Mouse (Mus musculus) left cerebral cortex, adult 18-20 months (tissue): ENCODE measurements at regions not wholly inside any gene's neighbourhood (a gene's known extent, or its start where the extent isn't known, plus 50 kb on each side); places are given as distances from the start of the nearest gene placed in this dataset.
A peak's percentile ranks its signal among the peaks of the same experiment; 100 is the strongest.
"Not testable (repeated sequence)": the region's sequence is repeated elsewhere in the genome, so short reads cannot be mapped to it uniquely, and the experiment has no call there.

ENCODE experiments used
- DNase-seq, 2 experiments: peaks; one replicate each; pipeline ENCODE4 v3.0.0; 2021 to 2022; ENCODE audit warnings: low spot score in 2 of 2, mixed read lengths in 1 of 2

DNA sequence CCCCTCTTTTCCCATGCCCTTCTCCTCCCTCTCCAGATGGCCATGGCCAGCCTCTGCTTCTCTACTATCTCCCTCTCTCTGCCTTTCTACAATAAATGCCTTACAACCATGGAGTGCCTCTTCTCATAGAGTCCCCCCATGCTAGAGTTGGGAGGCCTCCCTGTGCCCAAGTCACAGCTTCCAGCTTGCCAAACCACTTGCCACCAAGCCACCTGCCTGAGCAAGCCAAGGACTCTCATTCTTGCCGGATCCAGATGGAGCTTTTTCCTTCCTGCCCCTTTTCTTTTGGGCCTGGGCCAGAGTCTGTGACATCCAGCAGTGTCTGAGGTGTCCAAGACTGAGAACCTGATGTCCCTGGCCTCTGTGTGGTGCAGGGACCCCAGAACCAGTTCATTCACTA, 367.4 kb upstream of the Arhgap42 start:
- DNase-seq, result no peak

DNA sequence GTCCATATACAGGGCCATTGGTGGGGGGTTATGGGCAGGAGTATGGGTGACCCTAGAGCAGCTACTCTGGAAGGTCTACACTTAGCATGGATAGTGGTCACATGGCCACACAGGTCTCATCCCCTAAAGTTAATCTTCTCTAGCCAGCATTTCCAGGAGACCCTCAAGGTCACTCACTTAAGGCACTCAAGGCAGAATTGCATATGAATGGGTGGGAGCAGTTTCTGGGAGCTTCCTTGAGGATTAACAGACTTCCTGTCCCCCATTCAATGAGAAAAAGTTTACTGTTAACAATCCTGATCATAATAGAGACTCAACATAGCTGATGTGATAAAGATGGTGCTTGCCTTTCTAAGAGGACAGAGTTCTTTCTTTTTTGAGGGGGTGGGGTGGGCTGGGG, 352.4 kb upstream of the Arhgap42 start:
- DNase-seq, result no peak

DNA sequence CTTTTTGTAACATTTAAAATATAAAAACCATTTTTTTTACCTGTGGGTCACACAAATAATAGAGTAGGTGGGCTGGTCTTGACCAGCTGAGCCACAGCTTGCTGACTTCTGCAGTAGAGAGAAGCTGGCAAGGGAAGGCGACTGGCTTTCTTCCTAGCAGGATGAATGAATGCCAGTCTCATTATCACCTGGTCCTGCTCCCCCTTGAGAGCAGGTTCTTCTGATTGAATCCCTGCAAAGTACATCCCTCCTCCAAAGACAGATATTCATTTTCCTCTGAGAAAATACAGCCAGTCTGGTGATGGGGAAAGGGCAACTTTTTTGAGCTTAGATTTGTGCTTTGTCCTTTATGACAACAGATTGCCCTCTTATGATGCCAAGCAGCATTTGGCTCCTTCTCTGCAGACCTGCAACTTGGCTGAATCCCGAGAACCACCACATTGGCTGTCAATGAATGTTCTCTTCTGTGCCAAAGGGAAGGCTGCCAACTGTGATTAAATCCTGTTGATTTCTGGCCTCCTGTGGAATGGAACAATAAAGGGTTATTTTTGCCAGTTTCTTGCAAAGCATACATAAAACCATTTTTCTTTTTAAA, 344.2 kb upstream of the Arhgap42 start:
- peak; percentile 25 to 38 for DNase-seq

DNA sequence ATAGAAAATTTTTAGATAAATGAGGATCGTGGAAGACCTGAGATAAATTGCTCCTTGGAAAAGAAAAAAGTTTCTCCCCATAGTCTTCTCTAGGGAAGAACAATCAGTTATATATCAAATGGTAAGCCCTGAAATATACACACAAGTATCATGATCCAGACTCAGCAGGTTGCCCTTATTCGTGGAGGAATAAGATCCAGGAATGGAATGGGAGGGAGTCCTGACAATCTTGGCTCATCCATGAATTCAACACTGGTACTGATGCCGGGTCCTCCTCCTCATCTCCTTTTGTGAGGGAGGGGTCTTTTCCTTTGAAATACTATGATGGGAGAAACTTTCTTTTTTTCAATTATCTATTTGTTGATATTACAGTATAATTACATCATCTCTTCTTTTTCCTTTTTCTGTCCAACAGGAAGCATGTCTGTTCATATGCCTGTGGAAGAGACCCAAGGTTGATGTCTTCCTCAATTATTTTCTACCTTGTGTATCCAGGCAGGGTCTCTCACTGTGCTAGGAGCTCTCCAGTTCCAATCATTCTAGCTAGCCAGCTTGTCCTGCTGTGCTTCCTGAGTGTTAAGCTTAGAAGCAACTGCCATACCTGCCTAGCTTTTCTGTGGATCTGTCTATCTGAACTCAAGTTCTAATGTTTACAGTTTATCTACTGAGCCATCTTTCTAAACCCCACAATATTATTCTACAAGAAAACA, 343.6 kb upstream of the Arhgap42 start:
- DNase-seq, result no peak

DNA sequence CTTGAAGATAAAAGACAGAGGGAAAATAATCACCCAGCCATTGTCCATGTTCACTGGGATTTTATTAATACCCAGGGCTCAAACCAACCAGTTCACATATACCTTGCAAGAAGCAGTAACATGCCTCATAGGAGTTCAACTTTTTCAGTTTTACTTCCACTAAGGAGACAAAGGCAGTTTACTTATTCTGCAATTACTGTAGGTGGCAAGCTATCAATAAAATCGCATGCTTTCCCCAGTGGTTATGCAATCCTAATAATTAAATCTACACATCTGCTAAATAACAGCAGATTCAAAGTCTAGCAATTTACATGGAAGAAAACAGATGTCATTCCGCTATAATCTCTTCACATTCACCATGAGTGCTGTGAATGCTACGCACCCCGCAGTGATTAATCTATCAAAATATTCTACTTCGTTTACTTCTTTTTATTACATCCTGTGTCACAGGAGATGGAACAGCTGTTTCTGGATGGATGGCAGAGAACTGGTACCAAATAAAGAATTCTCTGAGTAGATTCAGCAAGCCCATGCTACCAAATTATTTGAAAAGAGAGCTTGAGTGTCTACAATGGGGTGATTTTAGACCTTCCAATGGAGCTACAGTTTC, 329.2 kb upstream of the Arhgap42 start:
- DNase-seq, result no peak

DNA sequence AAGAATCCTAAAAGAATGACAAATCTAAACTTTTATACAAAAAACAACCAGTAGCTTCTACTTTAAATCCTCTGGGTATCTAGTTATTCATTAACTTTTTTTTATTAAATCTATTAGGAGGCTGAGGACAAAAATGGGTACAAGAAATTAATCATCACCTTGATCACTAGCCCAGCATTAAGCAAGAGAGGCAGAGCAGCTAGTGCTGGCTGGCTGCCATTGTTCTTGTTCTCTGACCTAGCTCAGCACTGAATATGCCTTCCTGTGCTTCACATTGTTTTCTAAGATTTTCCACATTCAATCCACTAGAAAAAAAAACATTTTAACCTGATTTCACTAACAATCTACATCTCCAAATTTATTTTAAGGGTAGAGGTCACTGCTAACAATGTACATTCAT, 325.6 kb upstream of the Arhgap42 start:
- DNase-seq, result no peak

DNA sequence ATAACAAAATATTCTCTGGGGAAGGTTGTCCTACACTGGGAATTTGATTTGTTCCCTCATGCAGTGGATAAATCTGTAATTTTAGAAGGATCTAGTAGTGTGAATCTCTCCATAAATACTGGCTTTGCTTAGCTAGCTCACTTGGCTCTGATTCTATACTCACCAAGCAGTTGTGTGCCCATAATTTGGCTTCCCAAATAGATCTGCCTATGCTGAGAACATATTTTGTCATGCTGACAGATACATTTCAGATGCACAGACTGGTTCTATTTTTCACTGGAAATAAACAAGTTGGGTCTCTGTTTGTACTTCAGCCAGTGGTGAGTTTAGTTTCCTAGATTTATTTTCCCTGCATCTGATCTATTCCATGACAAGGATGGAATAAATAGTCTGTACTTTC, 309.8 kb upstream of the Arhgap42 start:
- no peak for DNase-seq

DNA sequence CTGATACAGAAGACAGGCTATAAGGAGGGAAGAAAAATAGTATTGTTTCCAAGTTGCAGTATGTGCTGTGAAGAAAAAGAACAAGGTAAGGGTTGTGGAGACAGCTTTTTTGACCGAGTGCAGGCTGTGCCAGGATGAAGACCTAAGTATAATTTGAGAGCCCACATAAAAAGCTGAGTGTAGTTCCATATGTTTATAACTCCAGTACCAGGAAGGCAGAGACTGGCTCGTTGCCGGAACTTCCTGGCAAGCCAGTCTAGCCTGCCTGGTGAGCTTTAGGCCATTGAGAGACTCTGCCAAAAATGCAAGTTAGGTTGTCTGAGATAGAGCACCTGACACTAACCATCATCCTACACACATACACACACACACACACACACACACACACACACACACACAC, 308.7 kb upstream of the Arhgap42 start:
- DNase-seq, result peak; percentile 49 to 61

DNA sequence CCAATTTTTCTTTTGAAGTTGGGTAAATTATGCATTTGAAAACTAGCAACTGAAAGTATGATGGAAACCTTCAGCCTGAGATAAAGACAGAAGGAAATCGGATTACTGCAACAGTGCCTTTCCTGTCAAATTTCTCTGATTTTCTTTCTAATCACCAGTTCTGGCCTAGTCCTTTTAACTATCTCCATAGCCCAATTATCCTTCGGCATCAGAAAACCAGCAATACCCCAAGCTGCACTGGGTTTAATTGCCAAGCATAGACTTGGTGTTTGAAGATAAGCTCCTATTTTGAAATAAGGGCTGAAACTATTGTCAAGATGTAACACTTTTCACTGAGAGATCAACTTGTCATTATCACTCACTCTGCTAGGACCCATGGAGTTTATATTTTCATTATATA, 308.2 kb upstream of the Arhgap42 start:
- no peak for DNase-seq

DNA sequence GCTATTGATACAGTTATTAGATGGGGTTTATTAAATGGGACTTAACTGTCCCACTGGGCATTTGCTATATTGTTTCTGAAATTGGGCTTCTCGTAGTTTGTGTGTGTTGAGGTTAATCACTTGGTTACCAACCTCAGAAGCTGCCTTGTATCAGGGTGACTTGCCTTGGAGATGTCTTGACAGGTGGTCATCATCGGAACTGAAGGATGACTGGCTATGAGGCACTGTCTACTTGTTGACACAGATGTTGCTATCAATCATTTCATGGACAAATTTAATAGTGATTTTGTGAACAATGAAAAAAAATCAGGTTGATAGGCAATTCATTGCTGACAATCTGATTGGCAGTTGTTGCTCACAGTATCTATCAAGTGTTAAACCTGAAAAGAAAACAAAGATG, 261.4 kb upstream of the Arhgap42 start:
- DNase-seq, result no peak

DNA sequence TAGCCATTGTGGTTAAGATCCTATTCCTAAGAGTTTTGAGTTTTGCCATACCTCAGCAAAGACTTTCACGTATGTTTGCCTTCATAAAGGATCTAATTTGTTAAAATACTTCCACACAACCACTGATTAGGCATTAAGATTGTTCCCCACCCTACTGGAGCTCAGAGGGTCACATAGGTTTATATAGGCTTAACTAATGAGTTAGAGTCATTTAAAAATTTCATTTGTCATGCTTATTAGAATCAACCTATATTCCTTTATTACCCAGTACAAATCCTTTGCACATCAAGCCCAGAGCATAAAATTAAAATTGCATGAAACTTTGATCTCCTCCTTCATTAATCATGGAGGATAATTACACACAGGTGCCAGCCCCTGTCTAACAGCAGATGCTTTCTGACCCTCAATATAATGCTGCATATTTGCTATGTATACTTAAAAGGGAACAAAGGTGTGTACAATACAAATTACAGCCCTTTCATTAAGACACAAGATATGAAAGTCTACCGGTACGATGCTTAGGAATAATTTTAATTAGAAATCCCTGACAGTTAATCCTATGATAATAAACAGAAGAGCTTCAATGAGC, 254.8 kb upstream of the Arhgap42 start:
- no peak for DNase-seq

DNA sequence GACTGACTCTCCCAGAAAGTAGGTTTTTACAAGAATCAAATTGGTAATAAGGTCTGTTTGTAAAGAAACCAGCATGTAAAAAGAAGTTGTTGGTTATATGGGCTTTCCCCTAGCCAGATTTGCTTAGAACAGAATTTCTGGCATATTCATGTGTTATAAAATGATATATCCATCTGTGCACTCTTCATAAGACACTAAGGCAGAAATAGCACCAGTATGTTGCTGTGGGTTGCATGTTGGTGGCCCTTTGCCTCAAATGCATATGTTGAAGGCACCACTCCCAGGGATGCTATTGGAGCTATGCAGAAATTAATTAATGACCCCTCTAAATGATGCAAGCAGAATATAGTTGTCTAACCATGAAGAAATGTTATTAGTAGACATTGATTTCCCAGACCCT, 238.2 kb upstream of the Arhgap42 start:
- DNase-seq, result no peak

DNA sequence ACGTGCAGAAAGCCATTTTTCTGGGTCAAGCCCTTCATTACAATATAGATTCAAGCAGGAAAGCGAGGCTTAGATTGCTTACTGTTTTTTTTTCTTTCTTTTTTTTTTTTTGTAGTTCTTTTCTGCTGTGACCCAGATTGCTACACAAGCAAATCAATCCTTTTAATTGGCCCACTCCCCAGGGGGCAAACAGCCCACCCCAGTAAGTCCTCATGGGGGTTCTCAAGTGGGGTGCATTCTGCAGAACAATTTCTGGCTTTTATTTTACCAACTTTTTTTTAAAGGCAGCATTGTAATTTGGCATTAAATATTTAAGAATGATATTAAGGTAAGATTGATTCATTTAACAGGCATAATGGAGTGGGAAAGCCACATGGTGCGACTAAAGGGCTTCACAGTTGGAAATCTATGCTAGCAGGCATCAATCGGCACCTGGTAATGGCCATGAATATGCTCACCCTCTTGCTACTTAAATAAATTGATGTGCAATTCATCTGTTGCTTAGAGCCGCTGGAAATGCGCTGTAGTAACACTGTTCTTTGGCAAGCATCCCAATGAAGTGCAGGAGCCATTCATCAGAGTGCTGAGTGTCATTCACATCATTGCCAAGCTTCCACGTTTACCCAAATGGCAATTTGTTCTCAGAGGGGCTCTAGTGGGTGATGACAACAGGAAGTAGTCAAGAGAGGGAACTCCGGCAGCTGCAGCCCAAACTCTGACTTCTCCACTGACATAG, 236.3 kb upstream of the Arhgap42 start:
- no peak for DNase-seq

DNA sequence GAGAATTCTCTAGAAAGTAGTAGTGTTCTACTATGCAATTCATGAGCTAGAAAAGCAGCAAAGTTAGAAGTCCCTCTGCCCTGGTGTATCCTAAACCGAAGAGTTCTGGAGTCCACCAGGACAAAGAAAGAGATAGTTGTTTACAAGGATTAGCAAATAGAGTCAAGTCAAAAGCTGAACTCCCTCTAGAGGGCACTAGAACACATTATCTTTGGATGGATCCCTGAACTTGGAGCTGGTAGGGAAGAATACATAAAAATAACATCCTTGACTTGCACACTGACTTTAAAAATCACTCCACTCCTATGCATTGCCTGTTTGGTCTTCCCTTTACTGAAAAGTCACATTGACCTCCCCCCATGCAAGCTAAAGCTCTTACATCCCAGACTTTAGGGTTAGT, 205.3 kb upstream of the Arhgap42 start:
- no peak for DNase-seq

DNA sequence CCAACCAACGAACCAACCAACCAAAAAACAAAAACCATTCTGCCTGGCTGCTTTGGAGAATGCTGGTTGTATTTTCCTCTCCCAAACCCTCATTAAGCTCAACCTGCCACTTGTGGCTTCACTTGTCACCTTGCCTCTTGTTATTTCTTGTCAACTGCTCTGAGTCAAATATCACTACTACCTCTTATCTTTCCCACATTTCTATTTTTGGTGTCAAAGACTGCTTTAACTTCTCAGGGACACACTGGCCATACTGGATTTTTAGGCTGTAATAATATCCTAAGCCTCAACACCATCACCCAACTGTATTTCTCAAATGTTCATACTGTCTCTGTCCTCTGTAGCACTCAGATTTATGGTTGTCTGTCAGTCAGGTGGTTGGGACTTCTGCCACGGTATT, 181.4 kb upstream of the Arhgap42 start:
- no peak for DNase-seq

DNA sequence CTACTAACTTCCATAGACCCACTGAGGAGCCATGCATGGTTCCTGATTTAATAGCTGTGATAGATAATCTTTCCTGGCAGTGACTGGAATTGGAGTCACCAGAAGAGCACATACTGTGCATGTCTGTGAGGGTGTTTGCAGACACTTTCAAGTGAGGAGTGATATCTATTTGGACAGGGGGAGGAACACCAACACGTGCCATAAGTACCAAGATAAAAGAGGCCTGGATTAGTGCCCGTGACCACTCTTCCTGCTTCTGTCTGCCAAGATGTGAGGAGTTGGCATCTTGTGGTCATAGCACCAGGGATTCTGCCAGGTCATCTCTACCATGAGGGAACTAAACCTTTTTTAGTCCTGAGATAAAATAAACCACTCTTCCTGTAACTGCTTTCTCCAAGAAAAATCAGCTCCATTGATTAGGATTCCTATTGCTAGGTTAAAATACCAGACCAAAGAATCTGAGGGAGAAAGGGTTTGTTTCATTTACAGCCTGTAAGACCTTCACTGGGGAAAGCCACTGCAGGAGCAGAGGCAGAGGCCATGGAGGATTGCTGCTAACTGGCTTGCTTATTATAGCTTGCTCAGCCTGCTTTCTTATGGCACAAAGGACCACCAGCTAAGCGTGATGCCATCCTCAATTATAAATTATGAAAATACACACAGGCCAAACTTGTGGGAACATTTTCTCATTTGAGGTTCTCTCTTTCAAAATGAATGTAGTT, 173.7 kb upstream of the Arhgap42 start:
- no peak for DNase-seq

DNA sequence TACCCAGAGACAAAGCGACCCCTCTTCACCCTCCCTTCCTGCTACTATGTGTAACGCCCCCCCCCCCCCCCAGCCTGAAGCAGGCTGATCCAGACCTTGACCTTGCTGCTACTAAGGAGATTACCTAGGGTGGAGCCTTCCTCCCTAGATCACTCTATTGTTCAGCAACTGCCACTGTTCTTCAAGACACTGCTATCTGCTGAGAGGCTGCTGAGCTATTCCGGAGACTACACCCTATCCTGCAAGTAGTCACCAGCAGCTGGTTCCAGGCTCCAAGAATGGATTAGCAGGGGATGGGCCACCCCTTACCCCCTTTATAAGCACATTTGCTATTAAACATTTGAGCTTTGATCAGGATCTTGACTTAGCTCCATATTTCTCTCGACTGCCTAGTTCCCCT, 155.3 kb upstream of the Arhgap42 start:
- DNase-seq, result not testable (repeated sequence)

DNA sequence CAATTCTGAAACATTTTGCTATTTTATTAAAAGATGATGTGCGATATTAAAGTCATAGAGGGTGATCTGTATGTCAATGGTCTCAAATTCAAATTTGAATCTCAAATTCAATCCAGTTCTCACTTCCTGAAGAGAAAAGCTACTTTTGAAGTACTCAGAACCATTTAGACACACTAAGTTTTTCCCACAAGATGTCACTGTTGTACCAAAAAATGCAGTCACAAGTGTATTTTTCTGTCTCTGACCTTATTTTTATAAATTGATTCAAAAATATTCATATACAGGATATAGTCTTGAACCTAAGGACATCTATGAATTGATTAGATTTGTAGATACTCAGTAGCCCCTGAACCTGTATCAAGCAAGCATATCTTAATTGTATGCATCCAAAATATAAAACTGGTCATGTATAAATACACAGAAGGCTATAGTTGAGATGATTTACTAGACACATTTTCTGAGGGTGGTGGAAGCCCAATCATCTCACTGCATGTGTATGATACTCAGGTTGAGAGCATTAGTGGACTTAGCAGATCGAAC, 137.8 kb upstream of the Arhgap42 start:
- DNase-seq, result no peak

DNA sequence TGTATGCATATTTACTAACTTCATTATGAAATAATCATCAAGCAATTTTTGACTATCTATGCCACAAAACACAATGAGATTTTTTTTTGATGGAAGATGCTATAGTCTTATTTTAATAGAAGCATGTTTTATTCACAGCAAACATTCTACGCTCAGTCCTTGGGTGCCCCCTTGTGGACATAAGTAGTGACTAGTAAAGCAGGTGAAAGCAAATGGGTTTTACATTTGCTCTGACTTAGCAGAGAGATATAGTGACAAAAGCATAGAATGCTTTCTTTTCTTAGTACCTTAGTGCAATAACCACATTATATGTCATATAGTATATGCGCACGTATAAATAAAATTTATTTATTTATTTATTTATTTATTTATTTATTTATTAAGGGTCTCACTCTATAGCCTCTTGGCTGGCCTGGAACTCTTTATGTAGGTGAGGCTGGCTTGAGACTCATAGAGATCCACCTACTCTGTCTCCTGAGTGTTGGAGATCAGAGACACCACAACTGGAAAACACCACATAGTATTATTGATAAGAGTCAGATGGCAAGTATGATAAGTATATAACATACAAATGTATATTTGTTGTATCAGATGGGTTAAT, 136.5 kb upstream of the Arhgap42 start:
- peak; percentile 70 to 84 for DNase-seq

DNA sequence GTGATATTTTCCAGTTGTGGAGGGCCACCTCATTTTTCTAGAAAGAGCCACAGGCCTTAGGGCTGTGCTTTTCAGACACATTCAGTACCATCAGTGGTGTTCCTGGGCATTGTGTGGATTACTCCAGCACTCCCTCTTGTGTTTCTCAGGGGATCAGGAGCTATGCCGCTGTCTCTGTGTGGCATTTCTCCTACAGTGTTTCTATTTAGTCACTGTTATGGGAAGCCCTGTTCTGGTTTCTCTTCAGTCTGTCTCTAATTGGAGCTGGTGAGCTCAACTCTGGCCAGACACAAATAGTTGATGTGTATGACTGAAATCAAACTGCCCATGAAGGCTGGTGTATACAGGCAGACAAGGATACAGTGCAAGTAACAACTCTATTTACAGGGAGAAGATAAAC, 133.7 kb upstream of the Arhgap42 start:
- no peak for DNase-seq
